ENCODE assay signal across 13 mouse cellular contexts in genomic region chr1:78081761-78082160, GRCm38 (mm10).
A peak's percentile ranks its signal among the peaks of the same experiment; 100 is the strongest.
DNase-seq lines count a peak whose midpoint lies in the region; ATAC-seq lines count a peak whose summit lies in the region.
"Had no signal": no experiment of that assay in that cellular context is flagged by ENCODE, and none has a peak within 500 bp of the region (broad histone marks: within the 10 kb centered on the region; RNA-seq: fewer than 3 reads in every experiment).

No protein-coding gene starts in this region.

- 6% methylated on average over 18 of the region's 18 CpGs for WGBS in kidney, embryonic 14.5 days
- WGBS in embryonic facial prominence, embryonic 15.5 days: 20% methylated on average over 18 of the region's 18 CpGs
- WGBS in limb, embryonic 13.5 days: 18% methylated on average over 18 of the region's 18 CpGs

- peak overlapping the region; percentile 35 for H3K4me2 ChIP-seq in kidney, embryonic 14.5 days (replicated peaks; ENCODE audit: low read depth, low read length)
- H3K4me2 ChIP-seq in embryonic facial prominence, embryonic 15.5 days (replicated peaks): peak overlapping the region; percentile 42
- H3K4me2 ChIP-seq in limb, embryonic 13.5 days (replicated peaks): peak overlapping the region; percentile 60
- H3K4me2 ChIP-seq: forebrain, embryonic 12.5 days had no signal

- no peaks in the 10 kb centered on the region for H3K4me1 ChIP-seq in kidney, embryonic 14.5 days (ENCODE audit: control insufficient read depth, insufficient read depth, low read length)
- peaks cover 10% of the 10 kb centered on the region; the same call in 1 of the 2 replicates for H3K4me1 ChIP-seq in embryonic facial prominence, embryonic 15.5 days
- peaks cover 6% of the 10 kb centered on the region for H3K4me1 ChIP-seq in limb, embryonic 13.5 days
- H3K4me1 ChIP-seq: heart, embryonic 10.5 days had no signal

- no peaks in the 10 kb centered on the region; the same call in 1 of the 2 replicates for H3K27me3 ChIP-seq in kidney, embryonic 14.5 days (ENCODE audit: control insufficient read depth, insufficient read depth, low read length)
- H3K27me3 ChIP-seq in embryonic facial prominence, embryonic 15.5 days: no peaks in the 10 kb centered on the region
- H3K27me3 ChIP-seq in limb, embryonic 13.5 days: peaks cover 3% of the 10 kb centered on the region

- H3K4me3 ChIP-seq in kidney, embryonic 14.5 days (ENCODE audit: low read length): peak overlapping the region; percentile 17; the same call in 1 of the 2 replicates
- peak overlapping the region; percentile 17; the same call in 1 of the 2 replicates for H3K4me3 ChIP-seq in embryonic facial prominence, embryonic 15.5 days (replicated peaks)
- H3K4me3 ChIP-seq in limb, embryonic 13.5 days: peak overlapping the region; percentile 26
- H3K4me3 ChIP-seq: forebrain, embryonic 12.5 days; heart, embryonic 10.5 days; left cerebral cortex, adult 2 months had no signal

- H3K9me3 ChIP-seq in kidney, embryonic 14.5 days (ENCODE audit: control insufficient read depth, low read length): no peaks in the 10 kb centered on the region
- no peaks in the 10 kb centered on the region for H3K9me3 ChIP-seq in embryonic facial prominence, embryonic 15.5 days (replicated peaks)
- H3K9me3 ChIP-seq in limb, embryonic 13.5 days: no peaks in the 10 kb centered on the region
- H3K9me3 ChIP-seq: forebrain, embryonic 12.5 days; heart, embryonic 10.5 days had no signal

- H3K36me3 ChIP-seq in kidney, embryonic 14.5 days (ENCODE audit: control insufficient read depth, insufficient read depth, low read length): no peaks in the 10 kb centered on the region
- H3K36me3 ChIP-seq in embryonic facial prominence, embryonic 15.5 days: no peaks in the 10 kb centered on the region
- H3K36me3 ChIP-seq in limb, embryonic 13.5 days: no peaks in the 10 kb centered on the region
- H3K36me3 ChIP-seq: forebrain, embryonic 12.5 days; heart, embryonic 10.5 days had no signal

- no peak overlapping the region for H3K27ac ChIP-seq in kidney, embryonic 14.5 days (ENCODE audit: low read depth, low read length)
- H3K27ac ChIP-seq in embryonic facial prominence, embryonic 15.5 days (replicated peaks): no peak overlapping the region
- H3K27ac ChIP-seq in limb, embryonic 13.5 days: no peak overlapping the region
- H3K27ac ChIP-seq: forebrain, embryonic 12.5 days; heart, embryonic 10.5 days; left cerebral cortex, adult 2 months had no signal

- no peak for ATAC-seq in kidney, embryonic 14.5 days (ENCODE audit: low FRiP score, low TSS enrichment)
- no peak for ATAC-seq in embryonic facial prominence, embryonic 15.5 days (ENCODE audit: insufficient number of reproducible peaks, low FRiP score, low TSS enrichment, low read depth)
- ATAC-seq in limb, embryonic 13.5 days (ENCODE audit: low FRiP score, low read depth): no peak

- no peak for DNase-seq in kidney, adult 11 months
- DNase-seq in ZHBTc4 (ENCODE audit: low read depth, low spot score): peak; percentile 13
- no peak for DNase-seq in adrenal gland, postnatal 36 days
- no peak for DNase-seq in right cerebral cortex, postnatal 14 days
- no peak for DNase-seq in right cerebral cortex, postnatal 4 days
- DNase-seq: cerebellum, adult 9-10 months; thymus, adult 2 months had no signal

- H3K9ac ChIP-seq in kidney, embryonic 14.5 days (ENCODE audit: low read depth, low read length): no peak overlapping the region
- H3K9ac ChIP-seq in embryonic facial prominence, embryonic 15.5 days: no peak overlapping the region
- no peak overlapping the region for H3K9ac ChIP-seq in limb, embryonic 13.5 days
- H3K9ac ChIP-seq: forebrain, embryonic 12.5 days had no signal
